Mouse (Mus musculus): Measurements from ENCODE around the gene Ano9. TPM values are rescaled to one million over a fixed set of nuclear protein-coding genes. Genes with fewer than 3 reads are reported as not detected.

Ano9 gene
- polyA plus RNA-seq, 1 experiment from 2014 or later: 1.3 TPM

- Histone ChIP-seq H3K4me3 (ENCODE audit: low read depth, low read length) (peak within 1 kb of the TSS; percentile 33), H3K27ac (replicated peaks; ENCODE audit: low read depth, low read length) (no peak within 1 kb of the TSS), H3K9ac (replicated peaks; ENCODE audit: low read length) (peak within 1 kb of the TSS; percentile 28), H3K9me3 (replicated peaks; ENCODE audit: control insufficient read depth, low read length) (no peaks in the 10 kb centered on the region), H3K4me1 (ENCODE audit: control insufficient read depth, insufficient read depth, low read length) (no peaks in the 10 kb centered on the region), H3K27me3 (ENCODE audit: control insufficient read depth, insufficient read depth, low read length) (peaks cover 21% of the 10 kb centered on the region), H3K36me3 (replicated peaks; ENCODE audit: control insufficient read depth, insufficient read depth, low read depth, low read length) (no peaks in the 10 kb centered on the region), H3K4me2 (ENCODE audit: low read depth, low read length) (peak within 1 kb of the TSS; percentile 66)
- DNase-seq (ENCODE audit: low spot score) (peak; percentile 58), ATAC-seq (replicated peaks; ENCODE audit: insufficient number of reproducible peaks, low FRiP score, low TSS enrichment, low read depth) (no peak)
- under 1% methylated on average over 56 of the region's 56 CpGs for WGBS
Observed at GRCm38 (mm10) chr7:141099911-141100691, 17.5 kb downstream of the Ano9 start, which contains the start of gene Sigirr. TSS of gene Sigirr (minus strand) at chr7:141100572.

DNA sequence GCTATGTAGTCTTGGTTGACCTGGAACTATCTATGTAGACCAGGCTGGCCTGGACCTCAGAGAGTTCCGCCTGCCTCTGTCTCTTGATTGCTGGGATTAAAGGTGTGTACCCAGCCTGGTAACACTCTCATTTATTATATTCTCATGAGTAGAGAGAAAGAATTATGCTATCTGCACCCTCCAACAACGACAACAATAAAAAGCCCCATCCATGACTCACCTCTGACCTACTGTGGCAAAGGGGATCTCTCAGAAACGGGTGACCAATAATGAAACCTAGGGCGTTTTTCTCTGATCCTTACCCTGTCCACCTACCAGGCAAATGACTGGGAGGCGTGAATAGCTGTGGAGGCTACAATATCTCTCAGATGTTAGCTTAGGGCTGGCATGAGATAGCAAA lies 20.4 kb downstream of the Ano9 start:
- Histone ChIP-seq H3K4me1 (ENCODE audit: control insufficient read depth, insufficient read depth, low read length) (no peaks in the 10 kb centered on the region), H3K27me3 (ENCODE audit: control insufficient read depth, insufficient read depth, low read length) (peaks cover 21% of the 10 kb centered on the region), H3K4me3 (ENCODE audit: low read depth, low read length) (no peak overlapping the region), H3K27ac (replicated peaks; ENCODE audit: low read depth, low read length) (no peak overlapping the region), H3K9me3 (replicated peaks; ENCODE audit: control insufficient read depth, low read length) (no peaks in the 10 kb centered on the region), H3K4me2 (ENCODE audit: low read depth, low read length) (no peak overlapping the region), H3K9ac (replicated peaks; ENCODE audit: low read length) (no peak overlapping the region), H3K36me3 (replicated peaks; ENCODE audit: control insufficient read depth, insufficient read depth, low read depth, low read length) (no peaks in the 10 kb centered on the region)
- no peak for ATAC-seq (replicated peaks; ENCODE audit: insufficient number of reproducible peaks, low FRiP score, low TSS enrichment, low read depth)
- 84% methylated on average over 5 of the region's 5 CpGs for whole genome bisulfite sequencing
- no peak for DNase-seq (ENCODE audit: low spot score)

DNA sequence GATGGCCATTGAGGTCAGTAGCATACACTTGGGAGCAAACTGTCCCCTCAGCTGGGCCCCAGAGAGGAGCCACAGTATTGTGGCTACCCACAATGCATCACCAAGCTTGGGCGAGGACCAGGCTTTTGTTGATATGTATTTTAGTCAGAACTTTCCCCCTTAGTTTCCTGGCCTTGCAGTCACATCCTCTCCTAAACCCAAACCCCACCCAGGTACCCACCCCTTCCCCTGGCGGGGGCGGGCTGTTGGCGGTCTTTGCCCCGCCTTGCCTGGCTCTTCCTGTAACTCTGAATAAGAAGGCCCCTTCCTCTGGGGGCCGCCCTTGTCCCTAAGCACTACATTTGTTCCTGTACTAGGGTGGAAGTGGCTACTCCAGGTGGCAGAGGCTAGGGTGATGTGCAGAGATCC lies 21.0 kb downstream of the Ano9 start:
- Histone ChIP-seq H3K9me3 (replicated peaks; ENCODE audit: control insufficient read depth, low read length) (no peaks in the 10 kb centered on the region), H3K4me1 (ENCODE audit: control insufficient read depth, insufficient read depth, low read length) (no peaks in the 10 kb centered on the region), H3K4me3 (ENCODE audit: low read depth, low read length) (no peak overlapping the region), H3K27me3 (ENCODE audit: control insufficient read depth, insufficient read depth, low read length) (peaks cover 19% of the 10 kb centered on the region), H3K27ac (replicated peaks; ENCODE audit: low read depth, low read length) (no peak overlapping the region), H3K36me3 (replicated peaks; ENCODE audit: control insufficient read depth, insufficient read depth, low read depth, low read length) (no peaks in the 10 kb centered on the region), H3K4me2 (ENCODE audit: low read depth, low read length) (no peak overlapping the region), H3K9ac (replicated peaks; ENCODE audit: low read length) (no peak overlapping the region)
- ATAC-seq (replicated peaks; ENCODE audit: insufficient number of reproducible peaks, low FRiP score, low TSS enrichment, low read depth) (no peak), DNase-seq (ENCODE audit: low spot score) (no peak)
- 42% methylated on average over 6 of the region's 6 CpGs for WGBS

- DNase-seq (ENCODE audit: low spot score): no peak
- Histone ChIP-seq H3K27ac (replicated peaks; ENCODE audit: low read depth, low read length) (no peak overlapping the region), H3K4me2 (ENCODE audit: low read depth, low read length) (no peak overlapping the region), H3K9me3 (replicated peaks; ENCODE audit: control insufficient read depth, low read length) (no peaks in the 10 kb centered on the region), H3K36me3 (replicated peaks; ENCODE audit: control insufficient read depth, insufficient read depth, low read depth, low read length) (no peaks in the 10 kb centered on the region), H3K4me1 (ENCODE audit: control insufficient read depth, insufficient read depth, low read length) (no peaks in the 10 kb centered on the region), H3K9ac (replicated peaks; ENCODE audit: low read length) (no peak overlapping the region), H3K27me3 (ENCODE audit: control insufficient read depth, insufficient read depth, low read length) (peaks cover 13% of the 10 kb centered on the region), H3K4me3 (ENCODE audit: low read depth, low read length) (no peak overlapping the region)
- 87% methylated on average over 6 of the region's 6 CpGs for WGBS
- ATAC-seq (replicated peaks; ENCODE audit: insufficient number of reproducible peaks, low FRiP score, low TSS enrichment, low read depth): no peak
Observed at GRCm38 (mm10) chr7:141096021-141096420, 21.6 kb downstream of the Ano9 start.

DNA sequence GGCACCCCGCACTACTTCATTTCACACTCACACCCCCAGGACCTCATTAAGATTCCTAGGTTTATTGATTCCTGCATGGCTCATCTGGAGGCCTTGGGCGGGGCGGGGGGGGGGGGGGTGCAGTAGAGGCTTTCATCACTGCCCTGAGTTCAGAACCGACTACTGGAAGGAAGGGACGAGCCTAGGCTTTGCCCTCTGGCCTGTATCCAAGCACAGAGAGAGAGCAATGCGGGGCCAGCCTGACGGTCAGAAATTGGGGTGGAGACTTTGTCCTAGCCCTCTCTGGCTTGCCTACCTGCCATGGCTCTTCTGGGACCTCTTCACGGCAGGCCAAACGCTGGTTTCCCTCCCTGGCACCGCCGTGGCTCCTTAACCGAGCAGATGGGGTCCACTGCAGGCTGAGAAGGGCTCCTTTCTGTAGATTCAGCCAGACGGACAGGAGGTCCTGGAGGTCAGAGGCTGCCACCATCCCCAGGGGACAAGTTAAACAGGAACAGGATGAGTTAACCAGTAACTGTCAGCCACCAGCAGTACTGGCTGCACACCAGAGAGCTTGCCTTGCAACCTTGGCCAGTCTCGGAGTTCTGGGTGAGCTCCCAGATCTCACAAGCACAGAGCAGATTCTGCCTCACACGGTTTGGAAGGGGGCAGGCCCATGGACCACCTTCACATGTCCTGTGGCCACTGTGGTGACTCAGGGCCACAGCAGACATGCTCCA lies 23.0 kb downstream of the Ano9 start:
- H3K27ac ChIP-seq (replicated peaks; ENCODE audit: low read depth, low read length): no peak overlapping the region
- no peak overlapping the region for H3K4me3 ChIP-seq (ENCODE audit: low read depth, low read length)
- ATAC-seq (replicated peaks; ENCODE audit: insufficient number of reproducible peaks, low FRiP score, low TSS enrichment, low read depth): no peak
- H3K9ac ChIP-seq (replicated peaks; ENCODE audit: low read length): no peak overlapping the region
- no peaks in the 10 kb centered on the region for H3K9me3 ChIP-seq (replicated peaks; ENCODE audit: control insufficient read depth, low read length)
- H3K36me3 ChIP-seq (replicated peaks; ENCODE audit: control insufficient read depth, insufficient read depth, low read depth, low read length): no peaks in the 10 kb centered on the region
- H3K4me2 ChIP-seq (ENCODE audit: low read depth, low read length): no peak overlapping the region
- DNase-seq (ENCODE audit: low spot score): no peak
- H3K27me3 ChIP-seq (ENCODE audit: control insufficient read depth, insufficient read depth, low read length): peaks cover 6% of the 10 kb centered on the region
- H3K4me1 ChIP-seq (ENCODE audit: control insufficient read depth, insufficient read depth, low read length): no peaks in the 10 kb centered on the region
- WGBS: 64% methylated on average over 15 of the region's 15 CpGs

DNA sequence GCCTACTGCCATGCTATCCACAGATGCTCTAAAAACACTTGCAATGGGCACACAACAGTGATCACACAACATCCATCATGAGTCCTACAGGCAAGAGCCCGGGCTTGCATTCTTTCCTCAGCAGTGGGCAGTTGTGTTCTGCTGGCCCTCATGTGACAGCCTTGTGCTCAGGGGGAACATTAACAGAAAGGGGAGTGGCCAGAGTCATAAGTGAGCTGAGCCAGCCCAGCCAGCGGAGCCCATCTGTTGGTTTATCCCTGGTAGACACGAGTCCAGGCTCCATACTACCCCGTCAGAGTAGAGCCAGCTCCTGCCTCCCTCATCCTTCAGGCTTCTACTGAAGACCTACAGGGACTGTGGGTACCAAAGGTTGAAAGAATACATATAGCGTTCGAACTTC lies 23.7 kb downstream of the Ano9 start:
- Histone ChIP-seq H3K4me1 (ENCODE audit: control insufficient read depth, insufficient read depth, low read length) (no peaks in the 10 kb centered on the region), H3K27me3 (ENCODE audit: control insufficient read depth, insufficient read depth, low read length) (peaks cover 4% of the 10 kb centered on the region; the same call in 1 of the 2 replicates), H3K27ac (replicated peaks; ENCODE audit: low read depth, low read length) (no peak overlapping the region), H3K9me3 (replicated peaks; ENCODE audit: control insufficient read depth, low read length) (no peaks in the 10 kb centered on the region), H3K4me3 (ENCODE audit: low read depth, low read length) (no peak overlapping the region), H3K9ac (replicated peaks; ENCODE audit: low read length) (no peak overlapping the region), H3K4me2 (ENCODE audit: low read depth, low read length) (no peak overlapping the region), H3K36me3 (replicated peaks; ENCODE audit: control insufficient read depth, insufficient read depth, low read depth, low read length) (no peaks in the 10 kb centered on the region)
- WGBS: 76% methylated on average over 6 of the region's 6 CpGs
- DNase-seq (ENCODE audit: low spot score): no peak
- no peak for ATAC-seq (replicated peaks; ENCODE audit: insufficient number of reproducible peaks, low FRiP score, low TSS enrichment, low read depth)

DNA sequence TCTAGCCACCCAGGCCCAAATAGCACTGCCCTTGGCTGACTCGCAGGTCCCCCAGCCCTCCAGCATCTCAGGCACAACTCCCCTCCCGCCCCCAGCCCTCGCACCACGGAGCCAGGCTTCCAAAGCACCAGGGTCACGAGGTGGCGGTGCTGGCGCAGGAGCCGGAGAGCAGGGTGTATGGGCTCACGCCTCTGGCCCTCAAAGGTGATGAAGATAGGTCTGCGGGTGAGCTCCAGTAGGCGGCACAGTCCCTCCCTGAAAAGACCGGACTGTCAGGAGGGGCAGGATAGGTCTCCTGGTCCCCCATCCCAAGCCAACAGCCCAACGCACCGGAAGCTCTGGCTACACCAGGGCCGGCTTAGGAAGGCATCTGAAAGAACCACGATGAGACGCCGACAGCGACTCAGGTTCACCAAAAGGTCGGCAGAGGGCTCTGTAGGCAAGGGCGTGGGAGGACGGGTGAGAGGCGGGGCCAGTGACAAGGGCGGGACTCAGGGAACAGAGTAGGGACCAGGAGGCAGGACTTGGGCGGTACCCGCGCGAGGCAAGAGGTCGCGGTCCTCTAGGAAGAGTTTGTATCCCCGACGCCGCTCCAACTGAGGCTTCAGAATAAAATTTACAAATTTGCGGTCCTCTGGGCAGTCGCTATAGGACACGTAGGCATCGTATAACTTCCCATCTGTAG lies 25.4 kb downstream of the Ano9 start:
- H3K9ac ChIP-seq (replicated peaks; ENCODE audit: low read length): no peak overlapping the region; the same call in 1 of the 2 replicates
- no peaks in the 10 kb centered on the region for H3K36me3 ChIP-seq (replicated peaks; ENCODE audit: control insufficient read depth, insufficient read depth, low read depth, low read length)
- no peaks in the 10 kb centered on the region; the same call in 1 of the 2 replicates for H3K4me1 ChIP-seq (ENCODE audit: control insufficient read depth, insufficient read depth, low read length)
- H3K27ac ChIP-seq (replicated peaks; ENCODE audit: low read depth, low read length): no peak overlapping the region
- 0 out of 2 replicates have a peak overlapping the region, but pooled peaks have one; percentile 1 for H3K4me3 ChIP-seq (ENCODE audit: low read depth, low read length)
- WGBS: 5% methylated on average over 37 of the region's 37 CpGs
- peaks cover 11% of the 10 kb centered on the region for H3K27me3 ChIP-seq (ENCODE audit: control insufficient read depth, insufficient read depth, low read length)
- H3K4me2 ChIP-seq (ENCODE audit: low read depth, low read length): peak overlapping the region; percentile 17
- peak; percentile 78 for ATAC-seq (replicated peaks; ENCODE audit: insufficient number of reproducible peaks, low FRiP score, low TSS enrichment, low read depth)
- H3K9me3 ChIP-seq (replicated peaks; ENCODE audit: control insufficient read depth, low read length): no peaks in the 10 kb centered on the region
- peak; percentile 83 for DNase-seq (ENCODE audit: low spot score)
